Mouse (Mus musculus) heart, postnatal 14 days (tissue): Measurements from ENCODE around the gene Slit3. TPM values are rescaled to one million over a fixed set of nuclear protein-coding genes. Genes with fewer than 3 reads are reported as not detected.
A peak's percentile ranks its signal among the peaks of the same experiment; 100 is the strongest.

Experiments used
- DNase-seq, 2 experiments: peaks; one replicate each; pipeline ENCODE4 v3.0.0; 2021 to 2022
- intact Hi-C: fragments of 180-260 bp; cut with DNase I; formaldehyde crosslinking; loops from one replicate; pipeline ENCODE4 v1.15.1; 2025
- total RNA-seq, 2 experiments: library from RNA; stranded (reverse); gene quantifications; 2 replicates each; pipeline ENCODE4 v1.2.3; 2021

Slit3 gene
- total RNA-seq, 2 experiments from 2014 or later, result 12.4 to 15.7 TPM

DNA sequence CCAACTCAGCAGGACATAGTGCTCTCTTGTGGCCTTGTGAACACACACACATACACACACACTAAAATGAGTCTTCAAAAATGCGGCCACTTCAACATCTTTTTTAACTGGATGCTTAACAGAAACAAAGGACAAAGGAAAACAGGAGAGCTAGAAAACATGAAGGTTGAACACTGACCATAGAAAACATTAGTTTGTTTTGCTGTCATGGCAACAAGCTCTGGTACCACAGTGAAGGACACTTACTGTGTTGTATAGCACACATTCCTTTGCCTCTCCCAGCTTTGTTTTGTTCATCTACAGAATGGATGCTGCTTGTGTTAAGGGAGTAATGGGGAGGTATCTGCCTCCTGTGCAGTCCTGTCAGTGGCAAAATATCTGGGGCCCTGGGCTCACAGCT, 206.9 kb downstream of the Slit3 start:
- no peak for DNase-seq
- intact Hi-C loops, result loop anchor here (10.0 kb wide), 1 partner anchor 203 kb away; the partner anchor contains the start of gene Slit3

- DNase-seq, result no peak
- intact Hi-C loops, result no loop called here
These were observed 210.5 kb downstream of the Slit3 start for GRCm38 (mm10) chr11:35331476-35331875.

- DNase-seq, result no peak
- intact Hi-C loops, result no loop called here
These were observed 215.5 kb downstream of the Slit3 start for GRCm38 (mm10) chr11:35336558-35336957.

DNA sequence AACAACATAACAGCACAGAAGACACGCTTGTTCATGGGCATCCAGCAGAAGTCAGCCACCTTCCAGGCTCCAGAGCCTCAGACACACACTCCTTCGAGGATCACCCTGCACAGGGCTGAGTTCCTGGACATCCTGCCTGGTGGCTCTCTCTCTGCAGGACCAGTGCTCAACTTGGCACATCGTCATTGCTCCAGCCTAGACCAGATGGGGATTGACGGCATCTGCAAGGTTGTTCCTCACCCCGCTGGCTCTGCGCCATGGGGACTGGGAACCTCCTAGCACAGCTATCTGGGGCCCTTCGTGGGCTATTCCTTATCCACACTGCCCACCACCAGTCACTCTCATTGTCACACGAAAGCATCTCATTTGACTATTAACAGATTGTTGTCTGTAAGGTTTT, 216.5 kb downstream of the Slit3 start:
- peak in 1 of 2 experiments; percentile 21 for DNase-seq

DNA sequence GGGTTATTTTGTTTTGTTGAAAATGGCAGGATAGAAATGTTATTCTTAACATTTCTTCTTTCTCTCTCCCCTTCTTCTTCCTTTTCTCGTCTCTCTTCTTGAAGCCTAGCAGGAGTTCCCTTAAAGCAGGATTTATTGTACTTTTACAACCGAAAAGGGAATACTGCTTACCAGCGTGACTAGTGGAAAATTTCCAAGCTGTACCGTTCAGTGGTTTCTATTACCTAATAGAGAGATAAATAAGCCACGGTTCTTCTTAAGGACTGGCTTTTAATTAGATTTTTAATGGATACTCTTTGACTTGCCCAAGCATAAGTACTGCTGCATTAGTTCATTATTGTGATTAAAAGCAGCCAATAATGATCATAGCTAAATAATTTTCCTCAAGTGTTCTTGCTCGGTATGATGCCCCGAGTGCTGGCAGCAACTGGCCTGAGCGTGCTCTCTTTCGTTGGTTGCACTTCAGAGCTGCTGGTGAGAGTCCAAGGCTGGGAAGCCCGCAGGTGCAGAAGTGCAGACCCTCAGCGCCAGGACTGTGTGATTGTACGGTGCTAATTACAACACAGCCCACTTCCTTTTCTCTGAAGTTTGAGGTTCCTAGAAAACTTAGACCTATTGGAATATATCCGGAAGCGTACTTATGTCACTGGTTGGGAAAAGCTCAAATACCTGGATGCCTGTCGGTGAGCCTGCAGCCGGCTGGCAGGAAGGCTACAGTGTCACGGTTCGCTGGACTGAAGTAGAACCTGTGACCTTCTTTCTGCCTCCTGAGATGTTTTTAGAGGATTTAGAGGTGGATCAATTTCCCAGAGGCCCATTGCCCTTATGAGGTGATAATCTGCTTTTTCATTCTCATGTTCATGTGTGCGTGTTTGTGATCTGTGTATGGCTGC, 217.1 kb downstream of the Slit3 start:
- intact Hi-C loops, result no loop called here
- DNase-seq, result no peak

More for the DNA sequence above, 216.5 kb downstream of the Slit3 start:
- intact Hi-C loops, result no loop called here

DNA sequence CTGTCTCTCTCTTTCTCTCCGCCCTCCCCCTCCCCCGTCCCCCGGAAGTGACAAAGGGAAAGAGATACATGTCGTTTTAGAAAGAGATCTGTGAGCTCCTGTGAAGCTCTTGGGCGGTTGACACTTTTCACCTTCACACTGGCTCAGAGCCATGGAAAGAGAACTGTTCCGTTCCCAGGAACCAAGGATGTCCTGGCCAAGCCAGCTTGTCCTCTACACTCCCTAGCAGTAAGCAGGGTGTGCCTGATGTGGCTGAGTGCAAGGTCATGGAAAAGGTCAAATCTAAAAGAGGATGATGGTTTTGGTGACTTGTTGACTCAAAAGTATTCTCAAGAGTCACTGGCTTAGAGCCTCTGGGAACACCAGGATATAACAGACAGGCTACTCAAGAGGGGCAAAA, 219.7 kb downstream of the Slit3 start:
- intact Hi-C loops, result no loop called here
- DNase-seq, result peak; percentile 32 to 59

DNA sequence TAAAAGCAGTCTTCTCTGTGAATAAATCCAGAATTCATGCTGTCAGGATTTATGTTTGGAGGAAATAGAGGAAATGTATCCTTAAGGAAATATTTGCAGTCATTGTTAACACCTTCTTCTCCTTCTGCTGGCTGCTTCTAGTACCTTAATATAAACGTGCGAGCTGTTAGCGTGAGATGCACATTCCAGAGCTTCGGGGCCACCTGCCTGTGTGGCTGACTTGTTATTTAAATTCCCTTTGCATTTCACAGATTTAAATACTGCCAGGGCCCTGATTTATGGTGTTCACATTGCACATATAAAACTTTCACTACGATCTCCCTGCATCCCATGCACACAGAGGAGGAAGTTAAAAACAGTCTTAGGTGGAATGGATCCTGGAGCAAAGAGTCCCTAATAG, 221.5 kb downstream of the Slit3 start:
- DNase-seq, result no peak
- intact Hi-C loops, result no loop called here

DNA sequence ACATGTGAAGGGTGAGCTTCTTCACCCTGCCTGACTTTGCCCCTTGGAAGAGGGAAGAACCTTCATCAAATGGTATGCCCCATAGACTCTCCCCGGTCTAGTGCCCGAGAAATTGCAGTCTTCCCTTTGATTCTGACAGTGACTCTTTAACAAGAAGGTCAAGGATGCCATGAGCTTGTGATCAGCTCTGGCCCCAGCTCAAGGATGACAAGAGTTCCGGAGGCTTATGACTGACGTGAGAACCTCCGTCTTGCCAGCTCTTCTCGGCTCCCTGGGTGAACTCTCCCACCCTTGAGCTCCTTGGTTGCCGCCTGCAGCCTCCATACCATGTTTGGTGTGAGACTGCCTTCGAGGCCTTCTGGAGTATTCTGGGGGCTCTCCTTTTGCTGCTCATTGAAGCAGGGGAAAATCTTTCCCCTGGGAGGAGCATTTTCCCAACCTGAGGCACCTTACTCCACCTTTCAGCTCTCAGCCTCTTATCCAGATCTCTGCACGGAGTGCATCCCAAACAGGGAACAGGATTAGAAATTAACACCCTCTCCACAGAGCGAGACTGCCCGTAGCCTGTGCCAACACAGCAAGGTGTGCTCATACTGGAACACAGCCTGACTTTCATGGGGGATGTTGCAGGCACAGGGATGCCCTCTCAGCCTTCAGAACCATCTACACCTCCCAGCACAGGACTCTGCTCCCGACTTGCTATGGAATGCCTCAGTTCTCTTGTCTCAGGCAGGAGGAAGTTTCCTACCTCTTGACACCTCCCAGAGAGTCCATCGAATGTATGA, 224.9 kb downstream of the Slit3 start:
- intact Hi-C loops, result no loop called here
- DNase-seq, result no peak

- intact Hi-C loops, result no loop called here
- DNase-seq, result no peak
These were observed 227.1 kb downstream of the Slit3 start for GRCm38 (mm10) chr11:35348099-35348498.

GRCm38 (mm10) chr11:35350968-35351367, 229.9 kb downstream of the Slit3 start:
- no peak for DNase-seq
- intact Hi-C loops, result no loop called here

- no peak for DNase-seq
- intact Hi-C loops, result no loop called here
These were observed 230.4 kb downstream of the Slit3 start for GRCm38 (mm10) chr11:35351376-35351775.

DNA sequence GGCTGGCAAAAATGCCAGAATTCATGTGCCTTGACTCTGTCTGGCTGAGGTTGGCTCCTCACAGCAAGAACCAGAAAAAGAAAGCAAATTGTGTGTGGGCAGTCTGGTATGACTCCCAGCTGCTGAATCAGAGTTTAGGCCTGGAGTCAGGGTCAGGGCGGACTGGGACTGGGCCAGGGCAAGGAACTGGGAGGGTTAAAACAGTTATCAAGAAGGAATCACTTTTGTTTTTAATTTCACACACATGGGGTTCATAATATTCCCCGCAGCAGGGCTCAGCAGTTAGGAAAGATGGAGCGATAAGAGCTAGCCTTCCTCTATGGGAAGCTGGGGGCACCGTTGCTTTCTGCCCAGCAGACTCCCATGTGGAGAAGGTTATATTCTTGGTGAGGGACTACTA, 234.8 kb downstream of the Slit3 start:
- DNase-seq, result no peak
- intact Hi-C loops, result no loop called here

- intact Hi-C loops, result no loop called here
- DNase-seq, result no peak
These were observed 240.0 kb downstream of the Slit3 start for GRCm38 (mm10) chr11:35361071-35361470.

- intact Hi-C loops, result no loop called here
- no peak for DNase-seq
These were observed 242.0 kb downstream of the Slit3 start for GRCm38 (mm10) chr11:35362975-35363374.

- intact Hi-C loops, result no loop called here
- no peak for DNase-seq
These were observed 243.4 kb downstream of the Slit3 start for GRCm38 (mm10) chr11:35364469-35364868.

DNA sequence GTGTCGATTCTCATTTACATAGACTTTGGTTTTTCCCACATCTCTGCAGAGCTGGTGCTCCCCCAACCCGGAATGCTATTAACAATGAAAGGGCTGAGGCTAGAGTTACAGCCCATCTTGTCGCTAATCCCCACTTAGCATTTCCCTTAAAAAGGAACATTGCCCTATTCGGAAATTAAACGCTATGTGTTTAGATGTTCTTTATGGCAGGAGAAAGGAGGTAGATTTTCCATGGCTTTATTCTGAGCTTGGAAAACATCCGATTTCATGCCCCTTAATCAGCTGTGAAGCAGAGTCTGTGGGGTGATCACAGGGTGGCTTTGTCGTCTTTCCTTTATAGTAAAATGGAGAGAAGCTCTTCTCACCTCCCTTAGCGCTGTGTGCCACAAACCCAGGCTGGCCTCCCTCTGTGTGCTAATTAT, 244.5 kb downstream of the Slit3 start:
- intact Hi-C loops, result no loop called here
- no peak for DNase-seq

DNA sequence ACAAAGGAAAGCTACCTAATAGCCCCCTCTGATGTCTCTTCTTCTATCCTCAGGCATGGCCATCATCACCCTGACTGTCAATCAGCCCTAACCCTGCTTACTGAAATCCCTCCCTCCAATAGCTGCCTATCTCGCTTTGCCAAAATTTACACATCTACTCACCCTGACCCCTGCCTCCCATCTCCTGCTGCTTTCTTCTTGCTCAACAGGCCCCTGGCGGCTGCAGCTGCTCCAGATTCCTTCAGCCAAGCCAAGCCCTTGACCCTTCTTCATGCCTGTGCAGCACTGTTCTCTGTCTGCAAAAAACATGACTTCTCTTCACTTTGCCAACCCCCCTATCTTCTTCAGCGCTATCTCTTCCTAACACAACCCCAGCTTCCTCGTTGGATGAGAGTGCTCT, 245.6 kb downstream of the Slit3 start:
- intact Hi-C loops, result no loop called here
- no peak for DNase-seq

DNA sequence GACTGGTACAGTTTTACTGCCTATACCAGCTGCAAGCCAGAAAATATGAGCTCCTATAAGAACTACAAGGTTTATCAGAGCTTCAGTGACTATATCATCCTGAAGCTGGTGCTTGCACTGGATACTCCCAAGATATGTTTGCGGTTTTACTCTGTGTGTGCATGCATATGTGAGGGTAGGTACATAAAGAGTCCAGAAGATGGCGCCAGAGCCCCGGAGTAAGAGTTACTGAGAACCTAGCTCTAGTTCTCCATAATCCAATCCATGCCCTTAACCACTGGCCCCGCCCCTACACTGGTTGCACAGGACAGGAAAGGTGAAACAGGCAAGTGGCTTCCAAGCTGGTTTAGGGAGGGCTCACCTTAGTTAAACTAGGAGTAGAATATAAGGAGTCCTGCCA, 246.2 kb downstream of the Slit3 start:
- intact Hi-C loops, result no loop called here
- DNase-seq, result no peak

DNA sequence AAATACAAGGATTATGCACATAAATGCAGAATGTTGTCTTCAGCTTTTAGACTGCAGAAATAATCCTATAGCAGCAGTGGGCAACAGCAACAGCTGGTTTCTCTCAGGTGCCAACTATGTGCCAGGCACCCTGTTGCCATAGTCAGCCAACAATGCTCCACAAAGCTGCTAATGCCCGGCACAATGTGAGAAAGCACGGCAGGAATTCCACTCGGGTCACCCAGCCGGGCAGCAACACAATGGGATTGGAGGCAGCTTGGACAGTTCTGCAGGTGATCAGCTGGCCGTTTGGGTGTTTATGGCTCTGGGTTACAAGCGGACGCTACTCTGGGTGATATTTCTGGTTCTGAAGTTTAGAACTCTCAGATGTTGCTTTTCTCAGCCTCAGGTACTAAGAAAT, 248.9 kb downstream of the Slit3 start:
- peak in 1 of 2 experiments; percentile 47 for DNase-seq
- intact Hi-C loops, result no loop called here

GRCm38 (mm10) chr11:35370705-35371104, 249.7 kb downstream of the Slit3 start:
- DNase-seq, result no peak
- intact Hi-C loops, result no loop called here

DNA sequence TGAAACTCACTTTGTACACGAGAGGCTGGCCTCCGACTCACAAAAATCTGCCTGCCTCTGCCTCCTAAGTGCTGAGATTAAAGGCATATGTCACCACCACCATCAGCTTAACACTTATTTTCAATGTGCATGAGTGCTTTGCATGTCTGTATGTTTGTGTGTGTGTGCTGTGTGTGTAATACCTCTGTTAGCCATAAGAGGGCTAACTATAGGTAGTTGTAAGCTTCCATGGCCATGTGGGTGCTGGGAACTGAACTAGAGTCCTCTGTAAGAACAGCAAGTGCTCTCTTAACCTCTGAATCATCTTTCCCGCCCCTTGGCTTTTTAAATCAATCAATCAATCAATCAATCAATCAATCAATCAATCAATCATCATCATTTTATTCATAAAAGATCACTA, 251.4 kb downstream of the Slit3 start:
- DNase-seq, result no peak
- intact Hi-C loops, result no loop called here

DNA sequence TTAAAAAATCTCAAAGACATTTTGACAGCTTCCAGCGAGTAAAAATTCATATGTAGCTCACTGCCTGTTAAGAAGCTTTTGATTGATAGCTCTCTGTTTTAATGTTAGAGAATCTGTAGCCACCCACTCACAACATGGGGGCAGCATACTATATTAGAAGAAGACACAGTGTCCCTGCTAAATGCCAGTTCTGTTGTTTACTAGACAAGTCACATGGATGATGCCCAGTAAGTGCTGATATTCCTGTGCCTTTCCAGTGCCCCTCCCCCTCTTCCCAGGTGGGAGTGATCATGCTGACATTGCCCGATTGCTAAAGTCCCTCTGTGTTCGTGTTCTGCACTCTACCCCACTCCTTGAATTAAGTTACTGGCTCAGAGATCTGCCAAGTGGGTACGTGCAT, 254.0 kb downstream of the Slit3 start:
- intact Hi-C loops, result no loop called here
- no peak for DNase-seq
